Mouse (Mus musculus): ENCODE data around the gene Ang.

Gene Ang

DNA sequence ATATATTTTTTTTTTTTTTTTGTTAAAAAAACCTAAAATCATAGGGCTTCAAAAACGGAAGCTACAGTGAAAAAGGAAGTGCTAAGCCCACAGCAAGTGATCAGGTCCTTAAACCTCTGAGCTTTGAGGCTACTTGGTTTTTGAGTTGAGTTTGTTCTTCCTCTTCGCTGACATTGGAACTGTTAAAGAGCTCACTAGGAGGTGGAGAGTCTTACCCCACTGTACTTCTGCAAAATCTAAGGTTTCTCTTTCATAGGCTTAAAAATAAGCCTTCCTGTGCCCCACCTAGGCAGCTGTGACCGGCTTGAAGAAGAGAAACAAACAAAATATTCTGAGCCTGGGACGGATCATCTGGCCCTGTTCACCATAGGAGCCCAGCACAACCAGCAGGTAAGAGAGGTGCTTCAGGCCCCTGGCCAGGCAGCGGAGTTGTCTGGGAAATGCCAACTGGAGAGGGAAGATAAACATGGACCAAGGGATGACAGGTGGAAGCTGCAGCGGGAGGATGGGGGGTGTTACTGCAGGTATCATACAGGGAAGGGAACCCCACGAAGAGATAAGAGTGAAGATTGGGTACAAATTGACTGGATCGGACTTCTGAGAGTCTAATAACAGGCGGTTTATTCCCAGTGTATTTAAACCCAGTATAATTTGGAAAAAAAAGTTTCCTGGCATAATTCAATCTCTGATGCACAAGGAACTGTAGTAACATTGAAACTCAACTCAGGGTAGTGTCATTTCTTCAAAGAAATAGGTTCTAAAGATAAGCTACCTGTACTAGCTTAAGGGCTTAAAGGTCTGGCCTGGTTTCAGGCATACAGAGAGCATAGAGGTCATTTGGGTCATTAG is 38.0 kb downstream of the Ang start:
- DNase-seq (ENCODE audit: low read depth, low spot score) = no peak

DNA sequence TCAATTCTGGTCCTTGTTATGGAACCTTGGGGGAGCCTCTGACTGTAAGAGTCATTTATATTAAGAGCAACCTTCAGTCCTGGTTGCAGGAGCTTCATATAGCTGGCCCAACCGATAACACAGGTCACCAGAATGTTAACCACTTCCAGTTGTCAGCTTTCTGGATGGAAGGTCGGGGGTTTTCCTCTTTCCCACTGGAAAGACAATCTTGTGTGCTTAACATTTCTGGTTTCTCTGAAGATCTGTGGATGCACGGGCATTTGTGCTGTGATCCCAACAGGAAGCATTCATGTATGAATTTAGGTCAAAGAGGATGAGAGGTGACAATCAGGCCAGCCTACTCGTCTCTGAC is 38.6 kb downstream of the Ang start:
- DNase-seq (ENCODE audit: low read depth, low spot score) = no peak

DNA sequence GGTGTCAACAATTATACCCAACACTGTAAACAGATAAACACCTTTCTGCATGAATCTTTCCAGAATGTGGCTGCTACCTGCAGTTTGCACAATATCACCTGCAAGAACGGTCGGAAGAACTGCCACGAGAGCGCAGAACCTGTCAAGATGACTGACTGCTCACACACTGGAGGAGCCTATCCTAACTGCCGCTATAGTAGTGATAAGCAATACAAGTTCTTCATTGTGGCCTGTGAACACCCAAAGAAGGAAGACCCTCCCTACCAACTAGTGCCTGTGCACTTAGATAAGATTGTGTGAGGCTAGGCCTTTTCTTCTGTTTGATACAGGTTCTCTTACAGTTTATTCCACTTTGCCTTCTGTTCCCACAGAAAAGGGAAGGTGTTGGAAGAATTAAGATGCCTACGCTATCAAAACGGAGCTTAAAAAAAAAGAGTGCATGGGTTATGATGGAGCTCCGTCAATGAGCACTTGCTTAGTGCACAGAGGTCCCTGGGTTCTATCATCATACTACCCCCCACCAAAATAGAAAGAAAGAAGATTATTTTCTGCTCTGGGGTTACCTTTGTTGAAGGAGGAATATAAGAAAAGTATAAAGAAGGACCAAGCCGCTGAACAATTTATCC is 39.5 kb downstream of the Ang start:
- DNase-seq (ENCODE audit: low read depth, low spot score) = no peak

DNA sequence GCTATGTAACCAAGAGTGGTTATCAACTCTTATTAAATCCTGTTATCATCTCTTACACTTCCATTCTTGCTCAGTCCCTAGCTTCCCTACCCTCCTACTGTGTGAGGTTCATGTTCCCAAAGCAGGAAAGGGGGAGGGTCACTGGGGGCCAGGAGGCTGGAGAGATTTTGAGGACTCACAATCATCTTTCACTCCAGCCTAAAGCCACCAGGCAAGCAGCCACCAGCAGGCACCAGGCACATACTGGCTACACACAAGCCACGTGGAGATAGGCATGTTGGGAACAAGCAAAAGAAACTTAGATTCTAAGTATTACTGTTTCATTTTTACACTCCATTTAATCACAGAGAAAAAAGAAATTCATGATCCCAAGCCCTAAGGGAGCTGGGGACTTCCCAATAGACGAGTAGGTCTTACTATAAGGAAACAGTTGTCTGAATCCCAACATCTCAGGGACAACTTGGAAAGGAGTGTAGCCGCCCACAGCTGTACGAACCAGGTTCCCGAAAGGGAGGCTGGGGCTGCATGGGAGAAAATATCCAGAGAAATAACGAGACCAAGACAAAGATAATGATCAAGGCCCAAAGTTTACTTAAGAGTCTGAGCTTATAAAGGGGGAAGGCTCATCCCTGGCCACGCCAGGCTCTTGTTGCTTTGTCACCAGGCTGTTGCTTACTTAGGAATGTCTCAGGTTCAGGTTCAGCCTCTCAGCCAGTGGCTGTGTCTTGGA is 40.3 kb downstream of the Ang start:
- DNase-seq (ENCODE audit: low read depth, low spot score) = no peak

DNA sequence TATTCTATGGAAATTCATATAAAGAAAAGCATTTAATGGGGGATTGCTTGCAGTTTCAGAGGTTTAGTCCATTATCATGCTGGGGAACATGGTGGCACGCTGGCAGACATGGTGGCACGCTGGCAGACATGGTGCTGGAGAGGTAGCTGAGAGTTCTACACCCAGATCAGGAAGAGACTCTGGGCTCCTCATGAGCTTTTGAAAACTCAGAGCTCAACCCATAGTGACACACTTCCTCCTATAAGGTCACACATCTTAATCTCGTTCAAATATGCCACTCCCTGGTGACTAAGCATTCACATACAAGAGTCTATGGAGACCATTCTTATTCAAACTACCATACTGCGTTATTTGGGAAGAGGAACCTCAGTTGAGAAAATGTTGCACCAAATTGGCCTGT is 41.4 kb downstream of the Ang start:
- DNase-seq (ENCODE audit: low read depth, low spot score) = no peak

DNA sequence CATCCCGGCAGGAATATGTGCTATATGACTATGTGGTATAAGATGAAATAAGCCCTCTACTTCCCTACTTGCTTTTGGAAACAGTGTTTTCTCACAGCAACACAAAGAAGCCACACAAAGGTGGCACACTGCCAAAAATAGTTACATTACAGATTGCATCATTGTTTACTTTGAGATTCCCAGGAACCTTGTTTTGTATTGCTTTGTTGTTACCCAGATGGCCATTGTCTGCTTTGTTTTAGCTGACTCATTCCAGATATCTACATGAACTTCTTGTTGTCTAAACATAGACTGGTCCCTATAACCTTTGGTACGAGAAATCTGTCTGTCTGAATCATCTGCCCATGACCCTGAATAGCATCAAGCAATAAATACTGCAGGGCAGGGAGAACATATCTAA is 49.4 kb downstream of the Ang start:
- no peak for DNase-seq (ENCODE audit: low read depth, low spot score)

DNA sequence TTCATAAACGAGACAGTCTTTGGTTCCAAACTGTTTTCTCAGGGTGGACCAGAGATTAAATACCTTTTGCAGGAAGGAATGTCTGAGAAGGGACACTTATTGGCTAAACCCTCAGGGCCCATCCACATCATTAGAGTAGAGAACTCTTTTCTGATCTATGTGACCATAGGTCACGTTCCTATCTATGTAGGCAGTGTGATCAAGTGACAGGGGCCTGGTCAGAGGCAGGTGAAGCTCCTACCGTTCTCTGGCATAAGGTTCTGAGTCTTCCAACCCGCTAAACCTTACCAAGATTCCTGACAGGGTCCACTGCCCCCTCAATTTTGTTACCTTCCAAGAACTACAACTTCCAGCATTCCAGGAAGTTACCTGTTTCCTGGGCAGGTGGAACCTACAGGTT is 51.2 kb downstream of the Ang start:
- DNase-seq (ENCODE audit: low read depth, low spot score) = no peak

DNA sequence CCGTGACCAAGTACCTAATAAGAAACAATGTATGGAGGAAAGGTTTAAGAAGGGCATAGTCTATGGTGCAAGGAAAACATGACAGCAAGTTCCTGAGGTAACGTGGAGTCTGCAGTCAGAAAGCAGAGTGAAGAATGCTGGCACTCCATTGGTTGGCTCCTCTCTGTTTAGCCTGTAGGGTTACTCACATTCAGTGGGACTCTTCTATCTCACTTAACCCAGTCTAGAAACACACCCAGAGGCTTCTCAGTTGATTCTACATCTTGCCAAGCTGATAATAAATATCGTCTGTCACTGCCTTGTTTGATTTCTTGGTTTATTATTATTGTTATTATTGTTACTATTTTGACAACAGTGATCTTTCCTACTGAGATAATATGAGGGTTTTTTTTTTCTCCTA is 51.6 kb downstream of the Ang start:
- DNase-seq (ENCODE audit: low read depth, low spot score) = no peak

DNA sequence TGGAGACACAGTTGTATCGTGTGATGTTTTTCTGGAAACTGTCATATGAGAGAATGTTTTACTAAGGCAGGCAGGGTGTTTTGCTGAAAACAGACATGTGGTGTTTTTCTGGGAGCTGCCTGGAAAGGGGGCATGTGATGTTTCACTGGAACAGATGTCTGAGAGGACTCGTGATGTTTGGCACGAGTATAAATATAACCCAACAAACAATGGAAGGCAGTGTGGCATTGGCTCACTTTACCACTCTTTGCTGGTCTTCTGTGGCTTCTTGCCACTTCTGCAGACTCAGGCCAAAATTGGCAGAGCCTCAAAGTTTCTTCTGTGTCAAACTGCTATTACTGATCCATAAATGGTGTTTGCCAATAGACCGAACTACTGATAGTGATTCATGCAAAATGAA is 52.3 kb downstream of the Ang start:
- no peak for DNase-seq (ENCODE audit: low read depth, low spot score)

DNA sequence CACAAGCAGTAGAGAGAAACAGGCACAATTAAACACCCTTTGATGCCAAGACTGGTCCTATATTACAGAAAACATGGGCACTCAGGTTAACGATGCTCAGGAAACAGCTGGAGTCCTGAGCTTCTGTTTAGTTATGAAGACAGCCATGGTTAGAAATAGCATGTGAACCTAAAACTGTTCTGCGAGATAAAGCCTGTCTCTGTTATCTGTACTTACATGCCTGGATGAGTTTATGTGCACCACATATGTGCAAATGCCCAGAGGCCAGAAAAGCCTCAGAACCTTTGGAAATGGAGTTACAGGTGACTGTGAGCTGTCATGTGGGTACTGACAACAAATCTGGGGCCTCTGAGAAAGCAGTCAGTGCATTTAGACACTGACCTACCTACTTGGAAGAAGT is 53.0 kb downstream of the Ang start:
- no peak for DNase-seq (ENCODE audit: low read depth, low spot score)

DNA sequence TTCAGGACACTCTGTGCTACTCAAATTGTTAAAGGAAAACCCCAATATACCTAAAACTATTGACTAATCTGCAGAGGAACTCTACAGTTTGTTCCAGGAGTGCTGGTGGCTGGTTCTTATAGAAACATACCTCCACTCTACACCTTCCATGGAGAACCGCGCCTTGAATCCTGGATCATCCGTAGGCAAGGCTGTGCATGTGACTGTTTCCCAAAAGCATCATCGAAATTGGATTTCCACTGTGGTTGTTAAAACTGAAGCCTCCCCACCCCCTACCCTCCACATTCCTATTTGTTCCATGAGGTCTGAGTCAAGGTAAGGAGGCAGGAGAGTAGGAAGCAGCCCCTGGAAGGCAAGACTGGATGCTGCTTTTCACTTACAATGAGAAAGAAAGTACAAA is 53.5 kb downstream of the Ang start:
- no peak for DNase-seq (ENCODE audit: low read depth, low spot score)

DNA sequence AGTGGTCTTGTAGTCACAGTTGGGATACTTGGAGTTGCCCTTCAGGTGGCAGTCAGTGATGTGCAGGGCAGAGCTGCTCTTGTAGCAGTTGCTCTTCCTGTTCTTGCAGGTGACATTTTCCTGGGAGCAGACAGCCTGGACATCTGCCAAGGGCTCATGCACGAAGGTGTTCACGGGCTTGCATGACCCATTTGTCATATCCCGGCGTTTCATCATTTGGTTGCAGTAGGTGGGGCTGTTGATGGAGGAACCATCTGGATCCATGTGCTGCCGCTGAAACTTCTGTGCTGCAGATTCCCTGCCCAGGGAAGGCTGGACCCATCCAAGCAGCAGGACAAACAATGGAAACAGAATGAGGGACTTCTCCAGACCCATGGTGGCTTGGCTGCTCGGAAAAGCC is 54.6 kb downstream of the Ang start:
- no peak for DNase-seq (ENCODE audit: low read depth, low spot score)

DNA sequence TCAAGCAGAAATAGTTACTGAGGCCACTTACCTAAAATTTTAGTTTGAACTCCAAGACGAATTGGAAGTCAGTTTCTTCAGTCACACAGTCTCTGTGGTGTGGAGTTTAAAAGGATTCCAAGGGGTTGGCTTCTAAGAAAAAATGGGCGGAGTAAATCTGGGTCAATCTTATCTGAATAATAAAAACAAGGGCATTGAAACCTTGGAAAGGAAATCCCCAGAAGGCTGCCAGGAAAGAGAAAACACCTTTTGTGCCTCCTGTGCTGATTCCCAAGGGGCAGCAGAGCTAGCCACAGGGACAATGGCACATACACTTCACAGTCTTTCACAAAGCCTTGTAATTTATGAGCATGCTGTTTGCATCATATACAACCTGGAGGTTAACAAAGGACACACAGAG is 55.7 kb downstream of the Ang start, which contains the start of gene Rnase1:
Gene Rnase1, minus strand, starts transcription at position 101 of the 400 bp plus-strand sequence.
- DNase-seq (ENCODE audit: low read depth, low spot score) = no peak

DNA sequence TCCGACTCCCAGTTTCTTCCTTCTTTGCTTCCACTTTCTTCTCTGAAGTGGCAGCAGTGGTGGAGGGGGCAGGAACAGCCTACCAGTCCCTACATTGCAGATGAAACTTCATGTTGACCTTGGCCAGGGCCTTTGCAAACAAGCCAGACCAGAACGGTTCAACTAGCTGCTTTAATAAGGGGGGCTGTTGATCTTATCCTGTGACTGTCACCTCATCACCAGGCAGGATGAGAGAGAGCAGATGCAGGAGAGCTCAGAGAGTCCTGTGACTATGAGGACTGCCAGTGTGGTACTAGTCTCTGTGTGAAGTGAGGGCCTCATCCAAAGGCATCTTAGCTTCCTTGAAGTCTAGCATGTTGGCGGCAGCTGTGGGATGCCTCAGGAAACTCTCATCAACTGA is 57.1 kb downstream of the Ang start:
- no peak for DNase-seq (ENCODE audit: low read depth, low spot score)

DNA sequence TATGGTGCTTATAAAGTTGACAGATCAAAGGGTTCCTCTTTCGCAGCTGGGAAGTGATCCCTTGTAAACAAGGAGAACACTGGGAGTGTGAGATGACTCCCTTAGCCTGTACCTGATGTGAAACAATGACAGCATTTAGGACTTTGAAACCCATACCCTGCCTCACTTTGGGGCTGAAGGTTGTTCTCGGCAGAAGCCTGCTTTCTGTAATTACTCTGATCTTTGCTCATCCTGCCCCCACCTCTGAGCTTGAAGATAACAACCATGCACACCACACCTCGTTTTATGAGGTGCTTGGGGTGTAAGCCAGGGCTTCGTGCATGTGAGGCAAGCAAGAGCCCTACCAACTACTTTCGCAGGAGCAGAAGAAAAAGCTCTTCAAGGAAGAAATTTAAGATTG is 58.2 kb downstream of the Ang start:
- no peak for DNase-seq (ENCODE audit: low read depth, low spot score)

DNA sequence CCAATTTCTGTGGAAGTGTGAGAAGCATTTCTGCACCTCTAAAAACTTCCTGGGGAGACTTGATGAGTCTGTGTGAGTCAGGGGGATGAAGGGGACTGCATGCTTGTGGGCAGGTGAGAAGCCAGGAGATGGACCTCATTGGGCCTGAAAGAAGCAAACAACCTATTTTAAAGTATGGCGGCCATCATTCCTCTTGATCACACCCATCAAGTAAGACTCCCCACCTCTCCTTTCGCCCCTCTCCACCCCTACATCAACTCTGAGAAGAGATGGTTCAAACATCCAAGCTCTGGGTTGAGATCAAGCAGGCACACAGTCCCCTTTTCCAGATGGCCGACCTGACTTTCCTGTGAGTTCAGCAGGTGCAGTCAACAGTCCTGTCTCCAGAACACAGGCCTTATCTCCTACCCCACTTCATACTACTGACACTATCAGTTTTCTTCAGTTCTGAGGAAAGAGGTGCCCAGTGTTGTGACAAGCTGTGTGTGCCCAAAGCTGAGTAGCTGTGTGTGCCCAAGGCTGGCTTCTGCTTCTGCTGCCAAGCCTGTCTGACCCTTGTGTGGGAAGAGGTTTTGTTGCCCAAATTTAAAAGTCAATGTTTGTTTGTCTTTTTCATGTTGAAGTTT is 59.4 kb downstream of the Ang start:
- no peak for DNase-seq (ENCODE audit: low read depth, low spot score)

Measured in CD4-positive helper T cell, adult 2 months (primary cell).